Mouse (Mus musculus): ENCODE data around the gene Nags. TPM values are rescaled to one million over a fixed set of nuclear protein-coding genes. Genes with fewer than 3 reads are reported as not detected.

Nags gene
- polyA plus RNA-seq (2015; fragmentation: Nextera tagmentation; extraction: Ambion mirVana) = 0.07 TPM in 1 of 2 replicates, not detected in the other

DNA sequence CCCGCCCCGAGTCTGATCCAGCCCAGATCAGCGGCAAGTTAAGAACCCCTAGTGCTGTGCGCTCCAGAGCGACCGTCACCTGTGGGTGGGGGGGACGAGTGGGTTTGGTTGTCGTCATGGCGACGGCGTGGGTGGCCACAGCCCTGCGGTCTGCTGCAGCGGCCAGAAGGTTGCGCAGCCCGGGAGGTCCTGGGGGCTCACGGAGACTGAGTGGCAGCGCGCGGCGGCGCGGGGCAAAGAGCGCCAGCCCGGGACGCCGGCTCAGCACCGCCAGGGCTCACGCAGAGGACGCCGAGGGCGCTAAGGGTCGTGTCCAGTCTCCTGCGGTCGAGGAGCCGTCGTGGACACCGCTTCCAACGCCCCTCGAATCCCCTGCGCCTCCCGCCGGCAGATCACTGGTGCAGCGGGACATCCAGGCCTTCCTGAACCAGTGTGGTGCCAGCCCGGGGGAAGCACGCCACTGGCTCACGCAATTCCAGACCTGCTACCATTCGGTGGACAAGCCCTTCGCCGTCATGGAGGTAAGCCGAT lies at the start of gene Nags:
Gene Nags, plus strand, starts transcription at position 43 of the 531 bp plus-strand sequence.
- H3K4me3 ChIP-seq (ENCODE audit: low read depth, low read length) = peak within 1 kb of the TSS; percentile 33
- no peaks in the 10 kb centered on the region for H3K4me1 ChIP-seq (replicated peaks; ENCODE audit: control insufficient read depth, insufficient read depth)
- H3K36me3 ChIP-seq (ENCODE audit: control insufficient read depth, insufficient read depth, low read length) = no peaks in the 10 kb centered on the region
- H3K4me2 ChIP-seq (replicated peaks; ENCODE audit: low read depth) = peak within 1 kb of the TSS; percentile 49
- no peak within 1 kb of the TSS for H3K27ac ChIP-seq (replicated peaks)
- DNase-seq (ENCODE audit: low spot score) = peak; percentile 40
- no peak for ATAC-seq (ENCODE audit: low FRiP score, low TSS enrichment)
- no peaks in the 10 kb centered on the region for H3K9me3 ChIP-seq (ENCODE audit: control insufficient read depth, low read length)
- H3K27me3 ChIP-seq (ENCODE audit: control insufficient read depth, insufficient read depth, low read length) = peaks cover 24% of the 10 kb centered on the region
- TF ChIP-seq CTCF (IDR thresholded peaks at IDR 0.05; ENCODE audit: low read depth) = no peak
- TF ChIP-seq EP300 (optimal IDR thresholded peaks at IDR 0.05) = no peak
- 2% methylated on average over 50 of the region's 50 CpGs for WGBS
- H3K9ac ChIP-seq (ENCODE audit: low read length) = peak within 1 kb of the TSS; percentile 23; the same call in 1 of the 2 replicates

DNA sequence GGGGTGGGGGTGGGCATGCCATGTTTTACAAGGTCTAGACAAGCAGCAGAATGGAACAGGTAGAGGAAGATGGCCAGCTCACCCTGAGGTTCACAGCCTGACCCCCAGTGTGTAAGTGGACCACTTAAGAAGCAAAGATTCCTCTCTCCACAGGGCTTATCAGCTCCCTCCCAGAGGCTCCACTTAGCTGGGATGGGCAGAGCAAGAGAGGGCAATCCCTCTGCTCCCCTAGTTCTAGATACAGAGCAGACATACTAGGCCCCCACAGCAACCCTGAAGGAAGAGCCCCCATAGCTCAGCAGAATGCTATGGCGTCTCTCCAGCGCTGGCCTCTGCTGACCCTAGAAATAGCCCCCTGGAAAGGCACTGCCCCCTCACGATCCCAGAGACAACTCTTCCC lies 49.6 kb upstream of the Nags start:
- Histone ChIP-seq H3K4me2 (replicated peaks; ENCODE audit: low read depth) (no peak overlapping the region), H3K9me3 (ENCODE audit: control insufficient read depth, low read length) (no peaks in the 10 kb centered on the region), H3K4me1 (replicated peaks; ENCODE audit: control insufficient read depth, insufficient read depth) (peaks cover 8% of the 10 kb centered on the region), H3K27ac (replicated peaks) (no peak overlapping the region), H3K4me3 (ENCODE audit: low read depth, low read length) (no peak overlapping the region), H3K27me3 (ENCODE audit: control insufficient read depth, insufficient read depth, low read length) (no peaks in the 10 kb centered on the region), H3K9ac (ENCODE audit: low read length) (no peak overlapping the region), H3K36me3 (ENCODE audit: control insufficient read depth, insufficient read depth, low read length) (no peaks in the 10 kb centered on the region)
- no peak for DNase-seq (ENCODE audit: low spot score)
- ATAC-seq (ENCODE audit: low FRiP score, low TSS enrichment) = no peak
- TF ChIP-seq EP300 (optimal IDR thresholded peaks at IDR 0.05) (no peak), CTCF (IDR thresholded peaks at IDR 0.05; ENCODE audit: low read depth) (no peak)
- WGBS = 74% methylated on average over 3 of the region's 3 CpGs

DNA sequence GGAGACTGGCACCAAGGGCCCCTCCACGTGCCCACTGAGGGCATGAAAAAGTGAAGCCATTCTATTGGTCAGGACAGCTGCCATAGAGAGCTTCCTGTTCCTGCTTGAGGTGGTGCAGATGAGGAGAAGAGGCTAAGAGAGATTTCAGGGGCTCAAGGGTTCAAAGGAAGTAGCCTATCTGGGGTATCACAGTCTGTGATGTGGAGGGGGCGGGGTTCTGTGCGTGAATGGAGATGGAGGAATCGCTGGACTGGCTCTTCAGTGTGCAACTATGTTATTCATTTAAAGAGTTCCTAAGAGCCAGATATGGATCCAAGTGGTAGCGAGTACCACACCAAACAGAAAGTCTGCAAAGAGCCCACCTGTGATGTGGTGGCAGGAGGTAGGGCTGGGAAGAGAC lies 48.9 kb upstream of the Nags start:
- TF ChIP-seq CTCF (IDR thresholded peaks at IDR 0.05; ENCODE audit: low read depth) (no peak), EP300 (optimal IDR thresholded peaks at IDR 0.05) (no peak)
- Histone ChIP-seq H3K9ac (ENCODE audit: low read length) (no peak overlapping the region), H3K4me2 (replicated peaks; ENCODE audit: low read depth) (peak overlapping the region; percentile 51), H3K4me3 (ENCODE audit: low read depth, low read length) (no peak overlapping the region), H3K4me1 (replicated peaks; ENCODE audit: control insufficient read depth, insufficient read depth) (peaks cover 8% of the 10 kb centered on the region), H3K36me3 (ENCODE audit: control insufficient read depth, insufficient read depth, low read length) (no peaks in the 10 kb centered on the region), H3K27me3 (ENCODE audit: control insufficient read depth, insufficient read depth, low read length) (no peaks in the 10 kb centered on the region), H3K9me3 (ENCODE audit: control insufficient read depth, low read length) (no peaks in the 10 kb centered on the region), H3K27ac (replicated peaks) (peak overlapping the region; percentile 63)
- peak; percentile 1; the same call in 1 of the 2 replicates for ATAC-seq (ENCODE audit: low FRiP score, low TSS enrichment)
- 58% methylated on average over 5 of the region's 5 CpGs for WGBS
- no peak for DNase-seq (ENCODE audit: low spot score)

DNA sequence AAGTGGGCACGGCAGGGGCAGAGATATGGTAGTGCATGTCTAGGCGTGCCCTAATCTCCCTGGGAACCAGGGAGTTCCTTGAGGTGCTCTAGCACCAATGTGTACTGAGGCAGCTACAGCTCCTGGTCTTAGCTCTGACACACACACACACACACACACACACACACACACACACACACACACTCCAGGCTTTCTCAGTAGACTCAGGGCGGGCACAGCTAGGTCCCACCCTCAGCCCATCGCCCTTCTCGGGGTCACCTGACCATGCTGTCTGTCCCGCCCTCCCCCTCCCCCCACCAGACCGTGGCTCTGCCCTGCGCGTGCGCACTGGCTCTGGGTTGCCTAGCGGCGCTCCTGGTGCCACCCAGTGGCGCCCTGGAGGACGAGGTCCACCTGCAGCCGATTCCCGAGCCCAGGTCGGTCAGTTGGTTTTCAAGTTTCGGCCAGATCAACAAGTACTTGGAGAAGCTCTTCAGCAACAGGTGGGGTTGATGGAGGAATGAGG lies 48.4 kb upstream of the Nags start:
- no peaks in the 10 kb centered on the region for H3K9me3 ChIP-seq (ENCODE audit: control insufficient read depth, low read length)
- H3K4me3 ChIP-seq (ENCODE audit: low read depth, low read length) = peak overlapping the region; percentile 20
- H3K9ac ChIP-seq (ENCODE audit: low read length) = 0 out of 2 replicates have a peak overlapping the region, but pooled peaks have one; percentile 27
- no peaks in the 10 kb centered on the region for H3K27me3 ChIP-seq (ENCODE audit: control insufficient read depth, insufficient read depth, low read length)
- H3K27ac ChIP-seq (replicated peaks) = peak overlapping the region; percentile 63
- DNase-seq (ENCODE audit: low spot score) = peak; percentile 97
- H3K4me1 ChIP-seq (replicated peaks; ENCODE audit: control insufficient read depth, insufficient read depth) = peaks cover 8% of the 10 kb centered on the region
- H3K4me2 ChIP-seq (replicated peaks; ENCODE audit: low read depth) = peak overlapping the region; percentile 51
- peak; percentile 80 for TF ChIP-seq CTCF (IDR thresholded peaks at IDR 0.05; ENCODE audit: low read depth)
- TF ChIP-seq EP300 (optimal IDR thresholded peaks at IDR 0.05) = no peak
- ATAC-seq (ENCODE audit: low FRiP score, low TSS enrichment) = peak; percentile 96
- H3K36me3 ChIP-seq (ENCODE audit: control insufficient read depth, insufficient read depth, low read length) = no peaks in the 10 kb centered on the region
- WGBS = 4% methylated on average over 16 of the region's 18 CpGs

DNA sequence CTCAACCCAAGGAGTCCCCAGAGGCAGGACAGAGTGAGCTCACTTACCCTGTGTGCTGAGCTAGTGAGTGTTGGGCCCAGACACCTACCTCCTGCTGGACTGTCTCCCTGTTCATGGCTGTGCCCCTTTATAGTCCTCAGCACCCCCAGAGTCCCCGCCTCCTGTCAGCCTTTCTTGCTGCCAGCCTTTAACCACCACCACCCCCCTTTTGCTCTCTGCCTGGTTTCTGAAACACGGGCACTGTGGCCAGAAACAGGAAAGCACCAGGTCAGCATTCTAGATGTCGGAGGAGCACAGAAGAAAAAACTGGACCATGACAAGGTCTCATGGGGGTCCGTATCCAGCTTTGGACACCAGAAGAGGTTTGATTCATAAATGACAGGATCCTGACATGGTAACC lies 44.1 kb upstream of the Nags start, which contains the start of gene Ppy:
Gene Ppy, minus strand, starts transcription at position 101 of the 400 bp plus-strand sequence.
- no peak for ATAC-seq (ENCODE audit: low FRiP score, low TSS enrichment)
- Histone ChIP-seq H3K36me3 (ENCODE audit: control insufficient read depth, insufficient read depth, low read length) (no peaks in the 10 kb centered on the region), H3K9ac (ENCODE audit: low read length) (no peak within 1 kb of the TSS), H3K9me3 (ENCODE audit: control insufficient read depth, low read length) (no peaks in the 10 kb centered on the region), H3K27me3 (ENCODE audit: control insufficient read depth, insufficient read depth, low read length) (peaks cover 4% of the 10 kb centered on the region; the same call in 1 of the 2 replicates), H3K4me1 (replicated peaks; ENCODE audit: control insufficient read depth, insufficient read depth) (peaks cover 8% of the 10 kb centered on the region), H3K27ac (replicated peaks) (no peak within 1 kb of the TSS), H3K4me3 (ENCODE audit: low read depth, low read length) (no peak within 1 kb of the TSS), H3K4me2 (replicated peaks; ENCODE audit: low read depth) (no peak within 1 kb of the TSS)
- DNase-seq (ENCODE audit: low spot score) = no peak
- WGBS = 78% methylated on average over 4 of the region's 4 CpGs
- TF ChIP-seq CTCF (IDR thresholded peaks at IDR 0.05; ENCODE audit: low read depth) (no peak), EP300 (optimal IDR thresholded peaks at IDR 0.05) (no peak)

Measured in stomach, postnatal 0 days (tissue).